Mouse (Mus musculus) brown adipose tissue, adult 24 weeks (tissue): ENCODE data around the gene Slc39a2. TPM values are rescaled to one million over a fixed set of nuclear protein-coding genes. Genes with fewer than 3 reads are reported as not detected.
"Not testable (repeated sequence)": the region's sequence is repeated elsewhere in the genome, so short reads cannot be mapped to it uniquely, and the experiment has no call there.

Experiments used
- H3K27ac ChIP-seq: fragments of 200-500 bp; replicated peaks from 2 replicates; pipeline ENCODE4 v1.5.1; 2012; ENCODE audit warnings: low read depth, mild to moderate bottlenecking, low read length
- H3K4me1 ChIP-seq: fragments of 200-500 bp; 2 replicates; pipeline ENCODE4 v1.6.1; 2012; ENCODE audit warnings: low read length, mixed read lengths; ENCODE audit not compliant: control insufficient read depth, insufficient read depth, insufficient read length
- H3K4me3 ChIP-seq: fragments of 200-500 bp; 2 replicates; pipeline ENCODE4 v1.5.1; 2012; ENCODE audit warnings: low read depth, mild to moderate bottlenecking, low read length, moderate library complexity; ENCODE audit not compliant: insufficient read depth
- polyA plus RNA-seq: library from polyadenylated mRNA; stranded (reverse); fragments of >200 nt; gene quantifications from 2 replicates; pipeline ENCODE4 v1.2.4, GENCODE M21; 2012; ENCODE audit not compliant: missing spikeins, insufficient read depth, insufficient read length

The Slc39a2 gene
- polyA plus RNA-seq, 1 experiment = not detected

GRCm38 (mm10) chr14:51913960-51914762 is 21.5 kb downstream of the Slc39a2 start, which contains the start of gene Ndrg2:
Gene Ndrg2, minus strand, starts transcription at chr14:51914158.
- peak within 1 kb of the TSS; percentile 92 for H3K27ac ChIP-seq
- peak within 1 kb of the TSS; percentile 90 for H3K4me3 ChIP-seq
- H3K4me1 ChIP-seq = no peaks in the 10 kb centered on the region

GRCm38 (mm10) chr14:51915030-51915429 is 22.3 kb downstream of the Slc39a2 start:
- no peak overlapping the region for H3K27ac ChIP-seq
- no peak overlapping the region for H3K4me3 ChIP-seq
- no peaks in the 10 kb centered on the region for H3K4me1 ChIP-seq

- no peaks in the 10 kb centered on the region for H3K4me1 ChIP-seq
- no peak overlapping the region for H3K4me3 ChIP-seq
- H3K27ac ChIP-seq = no peak overlapping the region
These were observed 23.9 kb downstream of the Slc39a2 start for GRCm38 (mm10) chr14:51916539-51916938.

- Histone ChIP-seq H3K4me1 (no peaks in the 10 kb centered on the region; the same call in 1 of the 2 replicates), H3K27ac (no peak within 1 kb of the TSS), H3K4me3 (no peak within 1 kb of the TSS)
These were observed 25.4 kb downstream of the Slc39a2 start, which contains the start of gene Tppp2 for GRCm38 (mm10) chr14:51918125-51918524. Gene Tppp2, plus strand, starts transcription at chr14:51918425.

DNA sequence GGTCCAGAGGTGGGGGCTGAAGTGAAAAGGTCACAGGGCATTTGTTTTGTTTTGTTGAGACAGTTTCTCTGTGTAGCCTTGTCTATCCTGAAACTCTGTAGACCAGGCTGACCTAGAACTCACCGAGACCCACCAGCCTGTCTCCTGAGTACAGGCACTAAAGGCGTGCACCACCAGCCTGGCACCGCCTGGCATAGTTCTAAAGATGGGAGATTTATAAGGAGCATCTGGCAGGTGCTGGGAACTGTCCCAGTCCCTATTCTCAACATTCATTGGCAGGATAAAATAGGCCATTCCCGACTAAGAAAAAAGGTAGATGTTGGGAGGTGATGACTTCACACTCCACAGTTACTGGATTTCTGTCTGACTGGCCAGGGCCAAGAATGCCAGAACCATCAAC is 26.3 kb downstream of the Slc39a2 start:
- no peaks in the 10 kb centered on the region; the same call in 1 of the 2 replicates for H3K4me1 ChIP-seq
- no peak overlapping the region for H3K27ac ChIP-seq
- H3K4me3 ChIP-seq = no peak overlapping the region

DNA sequence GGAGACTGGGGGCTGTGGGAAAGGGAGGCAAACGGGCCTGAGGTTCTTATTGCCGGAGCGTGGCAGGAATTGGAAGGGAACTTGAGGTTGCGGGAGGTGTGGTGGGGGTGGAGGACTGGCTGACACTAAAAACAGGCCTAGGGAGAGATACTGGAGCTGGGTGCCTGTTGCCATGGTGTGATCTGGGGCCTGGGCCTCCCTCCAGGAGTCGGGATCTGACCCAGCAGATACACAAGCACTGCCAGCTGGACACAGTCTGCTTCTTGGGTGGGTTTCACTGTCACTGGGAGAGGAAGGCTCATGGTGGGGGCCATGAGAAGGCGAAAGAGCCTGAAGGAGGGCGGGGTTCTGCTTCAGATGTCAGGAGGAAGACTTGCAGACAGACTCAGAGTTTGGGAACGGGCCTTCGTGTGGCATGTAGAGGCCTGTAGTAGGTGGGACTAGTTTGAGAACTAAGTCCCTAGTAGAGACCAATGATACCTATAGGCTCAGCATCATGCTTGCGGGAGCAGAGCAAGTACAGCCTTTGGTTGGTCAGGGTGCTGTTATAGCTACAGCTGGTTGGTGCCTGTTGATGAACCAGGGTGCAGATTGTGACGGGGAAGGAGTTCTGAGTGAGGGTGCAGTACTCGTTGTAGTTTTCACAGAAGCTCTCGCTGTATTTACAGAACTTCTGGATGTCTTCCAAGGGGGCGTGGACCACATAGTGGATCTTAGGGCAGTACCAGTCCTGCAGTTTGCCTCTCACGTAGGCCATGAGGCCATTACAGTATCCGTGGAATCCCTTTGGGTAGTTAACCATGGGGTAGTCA is 29.3 kb downstream of the Slc39a2 start:
- Histone ChIP-seq H3K4me3 (no peak overlapping the region), H3K27ac (no peak overlapping the region), H3K4me1 (no peaks in the 10 kb centered on the region; the same call in 1 of the 2 replicates)

GRCm38 (mm10) chr14:51922571-51922865 is 29.8 kb downstream of the Slc39a2 start, which contains the start of gene Rnase13:
Gene Rnase13, minus strand, starts transcription at chr14:51922773.
- H3K27ac ChIP-seq = no peak within 1 kb of the TSS
- H3K4me3 ChIP-seq = no peak within 1 kb of the TSS

GRCm38 (mm10) chr14:51922910-51923309 is 30.2 kb downstream of the Slc39a2 start:
- Histone ChIP-seq H3K4me1 (no peaks in the 10 kb centered on the region; the same call in 1 of the 2 replicates), H3K4me3 (no peak overlapping the region), H3K27ac (no peak overlapping the region)

More at GRCm38 (mm10) chr14:51922571-51922865, 29.8 kb downstream of the Slc39a2 start, which contains the start of gene Rnase13:
- H3K4me1 ChIP-seq = no peaks in the 10 kb centered on the region; the same call in 1 of the 2 replicates

DNA sequence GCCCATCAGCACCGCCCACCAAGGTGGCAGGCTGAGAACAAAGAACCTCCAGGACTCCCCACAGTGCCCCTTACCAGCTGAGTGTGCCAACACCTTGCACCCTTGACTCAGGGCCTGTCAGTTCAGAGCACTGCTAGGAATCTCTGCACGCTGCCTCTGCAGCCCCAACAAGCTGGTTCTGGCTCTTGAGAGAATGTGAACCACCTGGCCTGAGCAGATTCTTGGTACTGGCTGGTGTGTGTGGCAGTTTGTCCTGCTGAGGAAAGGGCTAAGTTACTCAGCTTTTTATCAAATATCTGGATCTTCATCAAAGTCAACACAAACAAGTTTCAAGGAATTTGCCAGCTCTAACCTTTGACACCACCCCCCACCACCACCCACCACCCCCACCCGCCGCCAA is 30.8 kb downstream of the Slc39a2 start:
- Histone ChIP-seq H3K27ac (no peak overlapping the region), H3K4me1 (no peaks in the 10 kb centered on the region; the same call in 1 of the 2 replicates), H3K4me3 (no peak overlapping the region)

GRCm38 (mm10) chr14:51926930-51927329 is 34.2 kb downstream of the Slc39a2 start:
- not testable (repeated sequence) for H3K4me1 ChIP-seq, H3K4me3 ChIP-seq

GRCm38 (mm10) chr14:51929309-51929943 is 36.7 kb downstream of the Slc39a2 start:
- H3K4me1 ChIP-seq = peaks cover 6% of the 10 kb centered on the region; the same call in 1 of the 2 replicates
- peak overlapping the region; percentile 71 for H3K27ac ChIP-seq
- H3K4me3 ChIP-seq = peak overlapping the region; percentile 22; the same call in 1 of the 2 replicates

More at GRCm38 (mm10) chr14:51926930-51927329, 34.2 kb downstream of the Slc39a2 start:
- not testable (repeated sequence) for H3K27ac ChIP-seq

- H3K27ac ChIP-seq = peak overlapping the region; percentile 35; the same call in 1 of the 2 replicates
- H3K4me3 ChIP-seq = peak overlapping the region; percentile 22; the same call in 1 of the 2 replicates
- peaks cover 6% of the 10 kb centered on the region; the same call in 1 of the 2 replicates for H3K4me1 ChIP-seq
These were observed 37.3 kb downstream of the Slc39a2 start for GRCm38 (mm10) chr14:51929968-51930367.

- Histone ChIP-seq H3K4me1 (peaks cover 6% of the 10 kb centered on the region; the same call in 1 of the 2 replicates), H3K27ac (no peak overlapping the region), H3K4me3 (no peak overlapping the region)
These were observed 38.1 kb downstream of the Slc39a2 start for GRCm38 (mm10) chr14:51930824-51931223.

GRCm38 (mm10) chr14:51932092-51933020 is 39.7 kb downstream of the Slc39a2 start:
- peaks cover 6% of the 10 kb centered on the region; the same call in 1 of the 2 replicates for H3K4me1 ChIP-seq
- H3K27ac ChIP-seq = no peak overlapping the region
- no peak overlapping the region for H3K4me3 ChIP-seq
